Mouse (Mus musculus): ENCODE measurements around the gene Spint2. TPM values are rescaled to one million over a fixed set of nuclear protein-coding genes. Genes with fewer than 3 reads are reported as not detected.
A peak's percentile ranks its signal among the peaks of the same experiment; 100 is the strongest.
"Not testable (repeated sequence)": the region's sequence is repeated elsewhere in the genome, so short reads cannot be mapped to it uniquely, and the experiment has no call there.

The Spint2 gene
- total and polyA plus RNA-seq, 3 experiments = 39.4 to 46.4 (median 45.7) TPM

DNA sequence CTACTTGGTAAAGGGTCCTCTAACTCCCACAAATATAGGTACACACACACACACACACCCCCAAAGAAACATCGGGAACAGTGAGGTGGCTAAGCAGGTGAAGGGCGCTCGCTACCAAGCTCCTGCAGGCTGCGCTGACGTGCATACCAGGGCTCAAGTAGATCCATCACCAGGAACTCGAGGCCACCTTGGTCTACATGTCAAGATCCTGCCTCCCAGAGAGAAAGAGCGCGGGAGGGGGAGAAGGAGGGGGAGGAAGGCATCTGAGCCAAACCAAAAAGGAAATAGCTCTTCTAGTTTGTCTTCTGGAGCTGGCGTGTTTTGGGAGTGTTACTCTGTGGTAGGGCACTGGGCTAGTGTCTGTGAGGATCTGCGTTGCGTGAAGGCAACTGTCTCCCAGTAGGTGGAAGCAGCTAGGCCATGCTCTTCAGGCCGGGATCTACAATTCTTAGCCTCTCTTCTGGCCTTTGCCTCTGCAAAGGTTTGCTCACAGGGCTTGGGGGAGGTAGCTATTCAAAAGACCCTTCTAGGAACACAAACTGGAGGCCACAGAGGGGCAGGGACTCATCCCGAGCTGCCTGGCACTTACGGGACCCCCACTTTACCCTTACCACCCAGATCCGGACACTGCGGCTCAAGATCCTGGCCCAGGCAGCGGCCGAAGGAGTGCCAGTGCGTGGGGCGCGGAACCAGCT lies 34.9 kb downstream of the Spint2 start:
- 85% methylated on average over 21 of the region's 21 CpGs for WGBS
- no peaks in the 10 kb centered on the region for H3K79me2 ChIP-seq (replicated peaks; ENCODE audit: control insufficient read depth, insufficient read depth, low read length)
- no peak overlapping the region for H3K4me3 ChIP-seq
- H3K4me1 ChIP-seq (ENCODE audit: control insufficient read depth, insufficient read depth, low read length) = no peaks in the 10 kb centered on the region; the same call in 1 of the 2 replicates
- no peak overlapping the region for H3K9ac ChIP-seq (ENCODE audit: low read depth, low read length)
- no peak overlapping the region for H3K27ac ChIP-seq
- H3K36me3 ChIP-seq (ENCODE audit: control insufficient read depth, insufficient read depth, low read length) = no peaks in the 10 kb centered on the region
- no peak for DNase-seq
- no peak for TF ChIP-seq CTCF (IDR thresholded peaks at IDR 0.05)
- no peak for TF ChIP-seq POLR2A (IDR thresholded peaks at IDR 0.05; ENCODE audit: insufficient read depth, low read depth, low read length)
- no peak for TF ChIP-seq EP300 (IDR thresholded peaks at IDR 0.05; ENCODE audit: insufficient read depth, low read depth, low read length)
- intact Hi-C loops (cut with DNase I) = loop anchor here (1.0 to 5.0 kb wide), 2 partner anchors 36 to 51 kb away; partner anchors contain the start of gene Spint2
- H3K27me3 ChIP-seq (ENCODE audit: control insufficient read depth, insufficient read depth, low read length) = no peaks in the 10 kb centered on the region

DNA sequence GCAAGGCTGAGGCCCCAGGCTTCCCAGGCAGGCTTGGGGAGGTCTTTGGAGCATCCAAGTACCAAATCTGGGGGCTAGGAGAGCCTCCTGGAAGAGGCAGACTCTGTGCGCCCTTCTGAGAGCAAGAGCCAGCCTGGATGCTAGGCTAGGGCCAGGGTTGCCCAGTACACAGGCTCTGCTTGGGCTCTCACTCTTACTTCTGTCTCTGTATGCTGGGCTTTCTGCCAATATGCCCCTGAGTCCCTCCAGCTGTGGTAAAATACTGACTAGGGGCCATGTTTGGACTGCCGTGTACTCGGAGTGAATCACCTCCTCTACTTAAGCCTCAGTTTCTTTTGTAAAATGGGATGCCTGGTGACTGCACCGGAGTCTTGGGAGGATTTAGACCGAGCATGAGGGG lies 35.7 kb downstream of the Spint2 start:
- no peak for TF ChIP-seq EP300 (IDR thresholded peaks at IDR 0.05; ENCODE audit: insufficient read depth, low read depth, low read length)
- no peak for TF ChIP-seq CTCF (IDR thresholded peaks at IDR 0.05)
- no peak for DNase-seq
- Histone ChIP-seq H3K36me3 (ENCODE audit: control insufficient read depth, insufficient read depth, low read length) (no peaks in the 10 kb centered on the region), H3K9ac (ENCODE audit: low read depth, low read length) (no peak overlapping the region), H3K79me2 (replicated peaks; ENCODE audit: control insufficient read depth, insufficient read depth, low read length) (no peaks in the 10 kb centered on the region), H3K27ac (no peak overlapping the region), H3K27me3 (ENCODE audit: control insufficient read depth, insufficient read depth, low read length) (no peaks in the 10 kb centered on the region), H3K4me3 (no peak overlapping the region), H3K4me1 (ENCODE audit: control insufficient read depth, insufficient read depth, low read length) (no peaks in the 10 kb centered on the region; the same call in 1 of the 2 replicates)
- 80% methylated on average over 5 of the region's 5 CpGs for WGBS
- intact Hi-C loops (cut with DNase I) = loop anchor here (5.0 kb wide), 1 partner anchor 36 kb away; the partner anchor contains the start of gene Spint2

DNA sequence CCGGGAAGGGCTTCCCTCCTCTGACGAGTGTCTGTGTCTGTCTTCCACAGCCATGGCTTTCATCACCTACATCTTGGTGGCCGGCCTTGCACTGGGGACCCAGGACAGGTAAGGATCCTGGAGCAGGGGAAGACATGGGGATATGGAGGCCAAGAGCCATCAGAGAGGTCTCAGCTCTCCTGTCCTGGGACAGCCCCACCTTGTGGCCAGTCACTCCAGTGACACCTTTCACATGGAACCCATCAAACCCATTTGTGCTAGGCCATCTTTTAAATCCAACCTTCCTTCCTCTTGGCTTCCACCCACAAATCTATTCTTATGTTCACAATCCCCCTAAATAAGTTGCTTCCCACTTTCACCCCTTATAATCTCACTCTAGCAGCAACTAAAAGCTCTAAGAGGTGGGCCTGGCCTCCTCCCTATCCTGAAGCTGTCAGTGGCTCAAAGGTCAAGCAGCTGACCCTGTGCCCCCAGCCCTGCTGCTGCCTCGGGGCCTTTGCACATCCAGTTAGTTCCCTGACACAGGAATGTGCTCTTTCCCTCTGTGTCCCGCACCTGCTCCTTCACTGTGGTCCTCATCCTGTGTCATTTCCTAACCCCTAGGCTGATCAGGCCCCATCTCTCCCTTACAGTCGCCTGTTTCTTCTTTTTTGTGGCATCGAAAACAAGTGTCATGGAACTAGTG lies 36.8 kb downstream of the Spint2 start:
- DNase-seq = peak in 1 of 2 experiments; percentile 43
- TF ChIP-seq CTCF (IDR thresholded peaks at IDR 0.05) (peak; percentile 74), POLR2A (IDR thresholded peaks at IDR 0.05; ENCODE audit: insufficient read depth, low read depth, low read length) (no peak), EP300 (IDR thresholded peaks at IDR 0.05; ENCODE audit: insufficient read depth, low read depth, low read length) (no peak)
- Histone ChIP-seq H3K9ac (ENCODE audit: low read depth, low read length) (no peak overlapping the region), H3K4me3 (no peak overlapping the region), H3K36me3 (ENCODE audit: control insufficient read depth, insufficient read depth, low read length) (no peaks in the 10 kb centered on the region), H3K4me1 (ENCODE audit: control insufficient read depth, insufficient read depth, low read length) (no peaks in the 10 kb centered on the region; the same call in 1 of the 2 replicates), H3K79me2 (replicated peaks; ENCODE audit: control insufficient read depth, insufficient read depth, low read length) (no peaks in the 10 kb centered on the region), H3K27me3 (ENCODE audit: control insufficient read depth, insufficient read depth, low read length) (no peaks in the 10 kb centered on the region), H3K27ac (no peak overlapping the region)
- intact Hi-C loops (cut with DNase I) = loop anchor here (1.0 to 5.0 kb wide), 2 partner anchors 37 to 65 kb away; partner anchors contain the start of genes Psmd8 and Spint2
- WGBS = 86% methylated on average over 7 of the region's 7 CpGs

DNA sequence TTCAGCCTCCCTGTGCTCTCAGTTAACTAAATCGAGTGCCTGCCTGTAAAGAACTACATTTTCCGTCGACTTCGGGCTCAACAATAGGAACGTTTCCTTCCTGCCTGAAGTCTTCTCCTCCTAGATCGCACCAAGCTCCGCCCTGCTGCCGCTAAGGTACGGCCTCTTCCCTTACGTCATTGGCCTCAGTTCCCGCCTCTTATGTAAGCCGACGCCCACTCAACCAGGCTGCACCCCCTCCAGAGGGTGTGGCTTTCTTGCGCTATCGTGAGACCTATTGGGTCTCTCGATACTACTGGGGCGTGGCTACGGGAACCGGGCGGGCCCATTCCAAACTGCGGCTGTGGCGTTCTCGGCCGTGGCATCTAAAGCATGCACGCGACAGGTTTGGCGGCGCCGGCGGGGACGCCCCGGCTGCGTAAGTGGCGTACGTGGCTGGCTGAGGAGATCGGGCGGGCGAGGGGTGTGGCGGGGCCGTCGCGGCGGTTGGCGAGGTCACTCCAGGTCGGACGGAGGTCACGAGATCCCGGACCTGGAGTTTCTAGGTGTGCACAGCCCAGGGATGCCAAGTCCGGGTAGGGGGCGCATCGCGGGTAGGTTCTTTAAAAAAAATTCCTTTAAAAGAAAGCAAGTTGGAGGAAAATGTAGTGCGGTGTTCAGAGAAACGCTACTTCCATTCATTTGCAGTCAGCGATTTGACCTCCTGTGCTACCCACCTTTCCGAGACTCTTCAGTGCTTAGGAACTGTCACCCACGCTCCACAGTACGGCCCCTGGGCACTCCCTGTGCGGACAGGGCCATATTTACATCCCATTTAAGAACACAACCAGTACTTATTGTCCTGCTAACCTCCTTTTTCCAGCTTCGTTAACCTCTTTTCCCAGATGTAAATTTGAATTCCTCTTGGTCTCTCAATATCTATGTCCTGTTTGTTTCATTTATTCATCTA lies 43.4 kb downstream of the Spint2 start, which contains the start of gene Yif1b:
Gene Yif1b, plus strand, starts transcription at position 311 of the 949 bp plus-strand sequence.
- intact Hi-C loops (cut with DNase I) = no loop called here
- H3K79me2 ChIP-seq (replicated peaks; ENCODE audit: control insufficient read depth, insufficient read depth, low read length) = no peaks in the 10 kb centered on the region
- under 1% methylated on average over 60 of the region's 60 CpGs for WGBS

DNA sequence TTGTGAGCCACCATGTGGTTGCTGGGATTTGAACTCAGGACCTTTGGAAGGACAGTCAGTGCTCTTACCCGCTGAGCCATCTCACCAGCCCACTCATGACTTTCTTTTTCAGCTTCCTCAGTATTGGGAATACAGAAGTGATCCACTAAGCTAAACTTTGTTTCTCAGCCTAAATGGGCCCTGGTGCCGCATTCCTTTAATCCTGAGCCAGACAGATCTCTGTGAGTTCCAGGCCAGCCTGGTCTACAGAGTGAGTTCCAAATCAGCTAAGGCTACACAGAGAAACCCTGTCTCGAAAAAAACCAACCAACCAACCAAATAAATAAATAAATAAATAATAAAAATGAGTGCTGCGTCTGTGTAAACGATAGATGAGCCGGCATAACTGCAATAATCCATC lies 44.1 kb downstream of the Spint2 start:
- H3K36me3 ChIP-seq (ENCODE audit: control insufficient read depth, insufficient read depth, low read length); H3K4me1 ChIP-seq (ENCODE audit: control insufficient read depth, insufficient read depth, low read length); H3K27me3 ChIP-seq (ENCODE audit: control insufficient read depth, insufficient read depth, low read length); H3K79me2 ChIP-seq (replicated peaks; ENCODE audit: control insufficient read depth, insufficient read depth, low read length); intact Hi-C loops (cut with DNase I): not testable (repeated sequence)
- Histone ChIP-seq H3K27ac (peak overlapping the region; percentile 88), H3K9ac (ENCODE audit: low read depth, low read length) (peak overlapping the region; percentile 46; the same call in 1 of the 2 replicates), H3K4me3 (peak overlapping the region; percentile 49)
- 21% methylated on average over 6 of the region's 6 CpGs for WGBS
- DNase-seq = peak in 1 of 2 experiments; percentile 29

More for the DNA sequence above, 43.4 kb downstream of the Spint2 start, which contains the start of gene Yif1b:
- DNase-seq = peak; percentile 98
- Histone ChIP-seq H3K4me3 (peak within 1 kb of the TSS; percentile 64), H3K4me1 (ENCODE audit: control insufficient read depth, insufficient read depth, low read length) (peaks cover 8% of the 10 kb centered on the region), H3K9ac (ENCODE audit: low read depth, low read length) (peak within 1 kb of the TSS; percentile 86), H3K27ac (peak within 1 kb of the TSS; percentile 90), H3K27me3 (ENCODE audit: control insufficient read depth, insufficient read depth, low read length) (no peaks in the 10 kb centered on the region), H3K36me3 (ENCODE audit: control insufficient read depth, insufficient read depth, low read length) (no peaks in the 10 kb centered on the region)
- TF ChIP-seq POLR2A (IDR thresholded peaks at IDR 0.05; ENCODE audit: insufficient read depth, low read depth, low read length) (peak; percentile 97), EP300 (IDR thresholded peaks at IDR 0.05; ENCODE audit: insufficient read depth, low read depth, low read length) (peak; percentile 93), CTCF (IDR thresholded peaks at IDR 0.05) (peak; percentile 28; the same call in 1 of the 2 replicates)
